Mouse (Mus musculus) liver (tissue): Measurements from ENCODE around the gene Socs7.
A peak's percentile ranks its signal among the peaks of the same experiment; 100 is the strongest.

Source experiments
- DNase-seq: peaks from one replicate; pipeline ENCODE4 v3.0.0-alpha.2; 2020; ENCODE audit warnings: mixed read lengths

The Socs7 gene

DNA sequence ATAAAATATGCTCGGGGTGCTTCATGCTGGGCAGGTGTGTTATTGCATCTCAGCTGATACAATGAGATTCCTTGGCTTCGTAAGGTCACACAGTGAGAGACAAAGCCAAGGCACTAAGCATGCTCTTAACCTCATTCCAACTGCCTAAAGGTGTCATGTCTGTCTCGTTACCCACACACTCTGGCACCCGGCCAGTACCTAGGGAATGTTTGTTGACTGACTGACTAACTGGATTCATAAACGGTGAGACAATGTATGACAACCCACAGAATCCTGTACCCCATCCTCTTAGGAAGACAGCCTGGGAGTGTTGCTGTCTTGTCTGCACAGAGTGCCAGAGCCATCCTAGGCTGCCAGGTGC, 57.2 kb downstream of the Socs7 start:
- DNase-seq = no peak

DNA sequence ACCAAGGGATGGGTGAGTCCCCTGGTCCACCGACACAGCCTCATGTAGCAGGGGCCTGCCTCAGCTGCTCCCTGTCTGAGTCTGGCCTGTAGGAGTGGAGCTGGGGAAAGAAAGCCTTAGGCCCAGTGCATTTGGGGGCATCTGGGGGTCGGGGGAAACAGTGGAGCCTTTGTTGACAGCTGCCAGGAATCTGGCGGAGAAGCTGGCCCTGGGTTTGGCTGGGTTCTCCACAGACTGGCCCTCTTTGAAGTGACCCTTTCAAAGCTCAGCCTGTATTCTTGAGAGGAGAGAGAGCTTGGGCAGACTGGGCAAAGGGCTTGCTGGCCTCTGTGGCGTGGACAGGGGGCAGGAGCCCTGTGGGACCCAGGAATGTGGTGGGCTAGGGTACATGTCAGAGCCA, 60.2 kb downstream of the Socs7 start:
- no peak for DNase-seq

DNA sequence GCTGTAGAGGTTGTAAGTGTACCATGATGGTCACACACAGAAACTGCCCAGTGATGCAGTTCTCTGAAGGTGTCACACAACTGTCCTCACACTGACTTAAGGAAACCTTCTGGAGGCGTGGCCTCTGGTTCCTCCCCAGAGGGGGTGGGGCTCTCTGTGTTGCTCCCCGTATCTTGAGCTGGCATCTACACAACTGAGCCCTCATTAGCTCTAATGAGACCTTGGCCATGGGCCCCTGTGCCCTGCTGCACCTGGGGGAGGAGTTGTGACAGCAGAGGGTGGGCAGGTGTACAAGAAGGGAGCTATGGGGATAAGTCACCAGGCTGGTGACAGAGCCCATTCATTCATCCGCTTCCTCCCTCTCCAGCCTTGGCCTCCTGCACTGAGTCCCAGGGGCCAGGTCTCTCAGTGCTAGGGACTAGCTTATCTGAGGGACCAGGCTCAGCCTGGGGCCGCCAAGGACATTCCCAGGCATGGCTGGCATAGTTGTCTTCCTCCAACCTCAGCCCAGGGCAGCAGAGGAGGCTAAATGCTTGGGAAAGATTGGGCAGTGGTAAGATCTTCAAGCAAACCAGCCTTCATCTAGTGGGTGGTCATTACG, 61.8 kb downstream of the Socs7 start:
- DNase-seq = peak; percentile 89

DNA sequence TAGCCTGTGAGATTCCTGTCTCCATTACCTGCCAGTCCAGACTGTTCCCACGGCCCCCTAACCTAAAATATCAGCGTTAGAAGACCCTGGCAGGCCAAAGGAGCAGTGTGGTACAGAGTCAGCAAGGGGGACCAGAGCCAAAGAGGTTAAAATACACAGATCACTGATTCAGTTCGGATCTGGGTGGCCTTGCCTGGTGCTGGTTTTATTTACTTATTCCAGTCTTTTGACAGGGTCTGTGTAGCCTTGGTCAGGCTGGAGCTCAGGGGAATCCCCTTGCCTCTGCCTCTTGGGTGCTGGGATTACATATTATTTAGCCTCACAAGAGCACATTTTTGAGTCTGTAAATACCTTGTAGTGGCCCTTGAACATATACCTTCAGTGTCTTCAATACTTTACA, 62.5 kb downstream of the Socs7 start:
- no peak for DNase-seq

DNA sequence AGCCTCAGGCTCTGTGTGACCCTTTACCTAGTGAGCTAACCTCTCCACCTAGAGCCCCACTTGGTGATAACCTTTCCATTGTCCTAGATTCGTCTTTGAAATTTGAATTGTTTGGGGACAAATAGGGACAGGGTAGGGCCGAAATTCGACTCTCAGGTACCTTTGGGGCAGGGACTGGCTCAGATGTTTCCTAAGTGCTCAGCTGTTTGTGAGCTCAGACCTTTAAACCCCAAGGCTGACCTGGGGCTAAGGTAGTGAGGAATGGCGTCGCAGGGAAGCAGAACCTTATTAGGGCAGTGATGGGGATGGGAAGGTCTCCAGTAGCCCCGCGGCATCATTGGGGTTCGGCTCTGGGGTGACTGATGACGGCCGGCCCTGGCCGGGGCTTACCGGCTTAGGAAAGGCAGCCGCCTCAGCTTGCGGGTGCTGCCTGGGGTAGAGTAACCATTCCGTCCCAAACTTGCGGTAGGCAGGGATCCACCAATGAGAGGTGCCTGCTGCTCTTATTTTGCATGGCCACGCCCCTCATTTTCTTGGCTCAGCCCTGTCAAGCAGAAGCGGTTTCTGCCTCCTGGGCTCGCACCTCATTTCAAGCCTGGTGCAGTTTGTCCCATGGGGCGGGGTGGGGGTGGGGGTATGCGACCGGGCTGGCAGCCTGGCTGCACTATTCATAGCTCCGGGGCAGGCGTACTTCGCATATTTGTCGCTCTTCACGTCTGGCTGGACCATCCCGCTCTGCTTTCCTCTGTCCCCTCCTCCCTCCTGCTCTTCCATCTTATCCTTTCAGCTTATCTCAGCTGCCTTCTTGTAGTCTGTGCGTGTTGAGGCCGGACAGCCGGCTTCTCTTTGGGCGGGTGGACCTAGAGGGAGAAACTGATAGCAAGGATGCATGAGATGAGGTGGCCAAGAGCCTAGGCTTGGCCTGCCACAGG, 65.7 kb downstream of the Socs7 start:
- DNase-seq = peak; percentile 93

DNA sequence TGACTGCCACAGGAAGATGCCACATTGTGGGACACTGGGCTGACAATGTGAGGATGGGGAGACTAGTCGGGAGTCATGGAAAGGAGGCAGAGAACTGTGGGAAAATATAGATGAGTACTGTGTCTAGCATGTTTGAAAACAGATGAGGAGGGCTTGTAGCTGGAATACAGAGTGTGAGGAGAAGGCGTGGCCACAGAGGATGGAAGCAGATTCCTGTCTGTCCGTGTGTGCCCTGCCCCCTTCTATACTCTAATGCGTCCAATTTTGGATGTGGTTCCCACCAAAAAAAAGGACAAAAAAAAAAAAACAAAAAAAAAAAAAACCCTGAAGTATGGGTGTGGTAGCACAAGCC, 66.4 kb downstream of the Socs7 start:
- DNase-seq = no peak

DNA sequence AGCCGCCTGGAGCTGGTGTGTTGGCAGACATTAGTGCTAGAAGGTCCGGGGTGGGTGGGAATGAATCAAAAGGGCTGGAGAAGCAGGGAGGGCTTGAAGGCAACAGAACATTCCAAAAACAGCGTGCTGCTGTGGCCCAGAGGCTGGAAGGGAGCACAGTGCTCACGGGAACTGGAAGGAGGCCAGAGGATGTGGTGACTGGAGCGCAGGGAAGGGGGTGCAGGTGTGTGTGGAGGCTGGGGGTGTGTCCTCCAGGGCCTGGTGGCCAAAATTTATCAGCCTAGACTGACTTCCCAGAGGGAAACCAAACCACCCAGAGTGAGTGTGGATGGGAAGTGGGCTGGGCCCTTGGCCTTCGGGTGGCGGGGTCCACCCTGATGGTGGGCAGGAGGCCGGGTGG, 67.3 kb downstream of the Socs7 start:
- DNase-seq = no peak

DNA sequence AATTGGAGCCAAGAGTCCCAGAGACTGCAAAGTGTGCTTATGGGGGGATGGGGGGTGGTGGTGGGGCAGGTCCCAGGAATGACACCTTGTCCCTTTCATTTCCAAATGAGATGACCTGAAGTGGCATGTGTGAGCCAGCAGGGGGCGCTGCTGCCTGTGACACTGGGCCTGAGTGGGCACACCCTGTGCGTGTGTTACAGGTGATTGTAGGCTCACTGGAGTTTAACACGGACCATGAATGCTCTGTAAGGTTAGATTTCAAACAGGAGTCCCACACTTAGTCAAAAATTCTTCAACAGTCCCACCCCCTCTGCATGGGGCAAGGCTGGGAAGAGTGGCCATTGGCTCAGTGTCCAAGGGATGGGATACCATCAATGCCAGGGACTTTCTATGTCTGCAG, 69.7 kb downstream of the Socs7 start:
- DNase-seq = peak; percentile 86

DNA sequence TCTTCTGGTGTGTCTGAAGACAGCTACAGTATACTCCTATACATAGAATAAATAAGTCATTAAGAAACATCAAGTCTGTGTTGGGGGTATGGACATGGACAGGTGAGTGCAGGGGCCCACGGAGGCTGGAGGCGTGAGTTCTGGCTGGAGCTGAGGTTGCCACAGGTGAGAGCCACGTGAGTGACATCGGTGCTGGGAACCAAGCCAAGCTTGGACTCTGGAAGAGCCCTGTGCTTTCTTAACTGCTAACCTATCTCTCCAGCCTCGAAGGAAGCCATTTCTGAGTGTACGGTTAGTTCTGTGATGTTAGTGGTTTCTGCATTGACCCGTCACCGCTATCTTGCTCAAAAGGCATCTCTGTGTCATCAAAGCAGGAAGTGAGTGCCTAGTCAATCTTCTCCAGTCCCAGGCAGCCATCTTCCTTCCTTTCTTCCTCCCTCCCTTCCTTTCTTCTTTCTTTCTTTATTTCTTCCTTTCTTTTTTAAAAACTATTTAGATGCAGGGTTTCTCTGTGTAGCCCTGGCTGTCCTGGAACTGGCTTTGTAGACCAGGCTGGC, 70.7 kb downstream of the Socs7 start:
- DNase-seq = no peak

DNA sequence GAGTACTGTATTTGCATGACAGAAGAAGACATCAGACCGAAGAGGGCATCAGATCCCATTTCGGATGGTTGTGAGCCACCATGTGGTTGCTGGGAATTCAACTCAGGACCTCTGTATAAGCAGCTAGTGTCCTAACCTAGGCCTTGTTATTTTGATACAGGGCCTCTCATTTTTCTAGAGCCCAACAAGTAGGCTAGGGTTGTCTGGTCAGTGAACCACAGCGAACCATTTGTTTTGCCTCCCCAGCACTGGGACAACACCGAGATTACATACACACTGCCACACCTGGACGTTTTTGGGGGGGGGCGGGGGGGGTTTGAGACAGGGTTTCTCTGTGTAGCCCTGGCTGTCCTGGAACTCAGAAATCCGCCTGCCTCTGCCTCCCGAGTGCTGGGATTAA, 71.8 kb downstream of the Socs7 start:
- DNase-seq = no peak

DNA sequence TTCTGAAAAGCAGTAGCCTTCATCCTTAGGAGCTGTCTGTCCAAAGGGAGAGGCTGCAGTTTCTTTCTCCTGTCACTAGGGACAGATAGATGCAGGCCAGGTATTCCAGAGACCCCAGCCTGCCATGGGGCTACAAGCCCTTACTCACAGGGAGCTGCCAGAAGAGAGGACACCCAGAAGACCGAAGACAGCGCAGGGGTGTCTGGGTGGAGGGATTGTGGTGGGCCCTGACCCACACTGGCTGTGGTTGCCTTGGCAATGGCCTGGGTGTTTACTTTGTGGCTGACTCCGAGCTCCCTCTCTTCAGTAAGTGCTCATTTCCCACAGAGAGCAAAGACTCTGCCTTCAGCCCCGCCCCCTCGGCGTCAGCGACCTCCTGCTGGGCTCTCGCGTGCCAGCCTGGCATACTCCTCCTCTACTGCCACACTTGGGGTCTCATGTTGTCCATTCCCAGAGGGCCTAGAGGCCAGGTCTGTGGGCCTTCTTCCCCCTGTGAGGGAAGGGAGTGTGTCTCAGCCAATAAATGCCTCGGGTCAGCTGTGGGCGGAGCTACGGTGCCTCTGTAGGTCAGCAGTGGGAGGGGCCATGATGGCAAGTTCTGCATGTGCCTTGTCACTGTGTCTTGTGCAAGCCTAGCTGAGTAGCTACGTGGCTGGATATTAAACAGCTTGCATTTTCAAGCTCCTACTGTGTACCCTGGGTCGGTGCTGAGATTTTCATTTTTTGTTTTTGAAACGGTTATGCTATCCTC, 72.5 kb downstream of the Socs7 start:
- DNase-seq = peak; percentile 98

DNA sequence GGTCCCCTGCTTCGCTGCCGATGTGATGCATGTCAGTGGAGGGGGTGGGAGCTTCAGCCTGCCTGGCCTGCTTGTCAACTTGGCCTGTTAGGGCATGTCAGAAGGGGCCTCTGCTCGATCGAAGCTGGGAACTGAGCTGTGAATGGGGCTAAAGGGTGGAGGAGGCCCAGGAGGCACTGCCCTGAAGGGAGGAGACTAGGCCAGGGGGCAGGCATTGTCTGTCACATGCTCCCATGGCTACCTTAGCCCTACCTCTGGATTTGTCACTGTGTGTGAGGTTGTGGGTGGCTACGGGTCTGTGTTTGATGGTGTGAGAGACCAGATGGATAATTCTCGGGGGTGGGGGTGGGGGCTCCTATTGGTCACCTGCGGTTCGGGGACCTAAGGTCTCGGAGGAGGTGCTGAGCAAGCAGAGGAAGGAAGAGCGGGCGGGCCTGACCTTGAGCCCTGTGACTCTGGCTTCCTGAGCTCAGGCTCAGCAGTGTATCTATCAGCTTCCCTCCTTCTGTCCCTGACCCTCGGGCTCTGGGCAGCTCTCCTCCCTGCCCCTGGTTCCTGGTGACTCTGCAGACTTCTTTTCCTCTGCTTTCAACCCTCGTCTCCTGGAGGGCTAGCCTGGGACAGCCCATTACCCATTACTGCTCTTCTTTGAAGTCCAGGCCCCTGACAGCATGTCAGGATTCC, 73.6 kb downstream of the Socs7 start:
- peak; percentile 75 for DNase-seq

DNA sequence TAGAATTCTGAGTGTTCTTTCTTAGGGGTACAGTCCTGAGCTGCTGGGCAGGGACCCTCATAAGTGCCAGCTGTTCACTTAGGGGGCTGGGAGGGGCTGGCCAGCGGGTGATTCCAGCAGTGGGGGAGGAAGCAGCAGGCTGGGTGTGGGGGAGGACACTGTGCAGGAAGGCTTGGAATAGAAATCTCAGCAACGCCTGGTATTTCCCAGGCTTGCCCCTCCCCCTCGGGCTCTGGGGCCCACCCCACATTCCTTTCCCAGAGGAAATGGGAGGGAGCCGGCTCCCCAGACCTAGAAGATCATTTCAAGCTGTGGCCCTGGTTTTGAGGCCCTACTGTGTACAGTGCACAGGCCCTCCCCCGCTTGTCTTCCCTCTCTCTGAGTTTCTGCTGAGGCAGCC, 75.4 kb downstream of the Socs7 start:
- peak; percentile 74 for DNase-seq

DNA sequence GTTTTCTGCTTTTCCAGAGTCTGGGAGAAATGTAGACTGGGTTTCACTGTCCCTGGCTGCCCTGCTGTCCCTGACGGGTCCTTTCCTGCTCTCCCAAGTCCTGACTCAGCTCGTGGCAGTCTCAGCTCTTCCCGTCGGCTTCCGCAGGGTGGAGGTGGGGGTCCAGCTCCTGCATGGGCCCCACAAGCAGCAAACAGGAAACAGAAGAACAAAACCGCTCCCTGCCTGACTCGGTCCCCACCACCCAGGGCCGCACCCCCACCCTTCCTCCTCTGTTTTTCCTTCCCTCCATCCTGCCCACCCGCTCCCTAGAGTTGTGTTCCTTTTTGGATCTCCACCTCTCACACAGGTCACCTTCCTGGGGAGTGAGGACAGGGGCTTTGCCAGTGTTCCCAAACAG, 76.5 kb downstream of the Socs7 start:
- peak; percentile 52 for DNase-seq

DNA sequence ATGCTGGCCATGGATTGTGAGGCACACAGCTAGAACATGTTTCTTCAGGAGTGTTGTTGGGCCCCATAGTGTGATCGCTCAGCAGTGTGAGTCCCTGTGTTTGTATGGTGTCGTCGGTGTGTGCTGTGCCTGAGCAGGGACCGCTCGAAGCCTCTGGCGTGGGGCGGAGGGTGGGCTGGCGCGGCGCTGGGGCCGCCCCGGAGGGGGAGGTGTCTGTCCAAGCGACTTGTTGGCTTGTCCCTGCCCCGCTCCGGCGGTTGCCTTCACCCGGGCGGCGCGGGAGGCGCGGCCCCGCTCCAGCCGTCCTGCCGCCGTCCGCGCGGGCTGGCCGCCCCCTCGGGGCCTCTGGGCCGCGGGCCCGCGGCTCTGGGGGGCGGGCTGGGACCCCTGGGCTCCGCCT, 77.6 kb downstream of the Socs7 start:
- DNase-seq = peak; percentile 93

DNA sequence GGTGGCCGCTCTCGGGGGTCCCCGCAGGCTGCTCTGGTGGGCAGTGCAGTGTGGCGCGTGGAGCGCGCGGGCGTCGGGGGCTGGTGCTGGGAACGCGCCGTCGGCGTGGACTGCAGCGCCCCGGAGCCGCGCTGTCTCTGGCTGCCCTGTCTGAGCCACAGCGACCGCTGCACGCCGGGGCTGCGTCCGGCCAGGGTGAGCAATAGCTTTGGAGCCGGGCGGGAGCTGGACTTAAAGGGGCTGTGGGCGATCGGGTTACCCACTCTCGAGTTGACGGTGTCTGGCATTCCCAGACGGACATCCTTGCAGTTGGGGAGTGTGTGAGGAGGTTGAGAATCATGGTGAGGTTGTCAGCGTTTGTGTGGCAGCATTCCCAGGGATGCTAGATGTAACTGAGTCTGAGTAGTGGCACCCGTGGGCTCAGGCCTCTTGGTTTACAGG, 78.1 kb downstream of the Socs7 start:
- peak; percentile 68 for DNase-seq

DNA sequence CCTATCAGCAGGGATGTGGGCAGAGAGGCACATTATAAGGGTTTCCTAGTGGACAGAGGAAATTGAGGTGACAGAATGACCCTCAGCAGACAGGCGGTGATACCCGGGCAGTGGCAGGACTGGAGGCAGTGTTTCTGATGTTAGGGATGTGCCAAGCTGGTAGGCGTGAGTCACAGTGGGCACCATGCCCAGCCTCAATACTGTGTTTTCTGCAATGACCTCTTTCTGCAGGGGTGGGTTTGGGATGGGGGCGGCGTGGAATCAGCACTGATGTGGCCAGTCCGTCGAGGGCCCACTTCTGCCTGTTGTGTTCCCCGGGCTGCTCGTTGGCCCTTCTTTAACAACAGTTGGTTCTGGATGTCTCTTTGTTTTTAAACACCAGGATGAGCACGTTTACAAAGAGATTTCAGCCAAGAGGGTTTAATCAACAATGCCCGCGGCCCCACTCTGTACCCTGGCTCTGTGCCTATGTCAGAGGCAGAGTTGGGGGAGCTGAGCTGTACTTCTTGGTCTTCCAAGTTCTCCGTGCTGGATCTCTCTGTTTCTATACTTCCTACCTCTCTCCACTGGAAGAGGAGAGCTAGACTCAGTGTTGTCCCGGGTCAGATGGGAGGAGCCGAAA, 78.8 kb downstream of the Socs7 start:
- peak; percentile 56 for DNase-seq

DNA sequence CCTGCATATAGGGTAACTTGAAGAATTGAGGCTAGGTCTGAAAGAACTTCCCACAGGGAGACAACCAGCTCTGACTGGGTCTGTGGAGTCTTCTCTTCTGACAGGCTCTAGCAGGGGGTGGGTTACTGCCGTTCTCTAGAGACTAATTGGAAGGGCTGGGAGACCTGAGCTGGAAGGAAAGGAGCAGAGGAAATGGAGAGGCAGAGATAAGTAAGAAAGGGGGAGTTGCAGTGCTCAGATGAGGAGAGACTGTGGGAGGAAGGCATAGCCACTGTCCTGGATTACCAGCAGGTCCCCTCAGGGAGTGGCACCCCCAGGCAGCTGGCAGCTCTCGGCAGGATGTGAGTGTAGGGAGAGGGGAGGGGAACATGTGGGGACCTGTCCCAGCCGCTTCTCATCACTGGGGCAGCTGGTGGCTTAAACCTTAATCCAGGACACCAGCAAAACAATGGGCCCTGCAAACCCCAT, 79.3 kb downstream of the Socs7 start:
- DNase-seq = peak; percentile 76

DNA sequence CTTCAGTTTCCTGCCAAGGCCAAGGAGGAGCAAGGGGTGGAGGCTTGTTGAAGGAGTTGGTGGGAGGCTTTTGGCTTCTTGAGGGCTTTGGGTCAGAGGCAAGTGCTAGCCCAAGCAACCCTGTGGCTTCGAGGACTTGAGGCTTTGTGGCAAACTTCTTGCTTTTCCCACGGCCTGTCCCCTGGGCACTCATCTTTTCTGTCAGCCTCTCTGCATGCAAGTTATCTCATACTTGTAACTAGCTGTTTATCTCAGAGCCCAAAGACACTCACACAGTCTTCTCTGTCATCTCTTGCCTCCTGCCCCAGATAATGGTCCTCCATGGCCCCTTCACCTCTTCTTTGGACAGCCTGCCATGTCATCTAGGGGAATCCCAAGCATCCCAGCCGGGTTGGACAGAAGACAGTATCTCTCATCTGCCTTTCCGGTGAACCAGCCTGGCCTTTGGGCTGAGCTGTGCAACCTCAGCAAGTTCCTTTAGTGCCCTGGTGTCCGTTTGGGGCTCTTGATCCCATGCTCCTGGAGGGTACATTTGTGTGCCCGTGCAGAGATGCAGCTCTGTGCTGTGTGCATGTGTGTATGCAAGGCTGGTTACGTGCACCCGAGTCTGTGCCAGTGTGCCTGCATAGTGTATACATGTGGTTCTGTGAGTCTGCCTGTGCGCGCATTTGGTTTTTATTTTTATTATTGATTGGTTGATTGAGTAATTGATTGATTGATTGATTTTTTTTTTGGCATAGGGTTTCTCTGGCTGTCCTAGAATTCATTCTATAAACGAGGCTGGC, 80.7 kb downstream of the Socs7 start:
- peak; percentile 80 for DNase-seq

DNA sequence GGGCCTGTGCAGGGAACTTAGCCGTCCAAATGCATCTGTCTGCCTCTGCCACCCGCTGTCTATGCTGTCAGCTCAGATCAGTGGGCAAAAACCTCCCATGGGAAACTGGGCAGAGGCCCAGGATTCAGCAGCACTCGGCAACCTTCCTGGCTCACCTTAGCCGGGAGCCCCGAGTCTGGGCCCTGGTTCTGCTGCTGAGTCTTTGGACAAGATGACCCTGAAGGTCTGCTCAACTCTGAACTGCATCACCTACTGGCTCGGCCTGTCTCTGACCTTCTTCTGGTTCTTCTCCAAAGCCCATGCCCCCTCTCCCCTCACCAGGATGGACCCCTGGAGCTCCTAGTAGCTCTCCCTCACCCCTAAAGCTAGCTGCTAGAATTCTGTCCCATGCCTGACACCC, 83.2 kb downstream of the Socs7 start:
- no peak for DNase-seq

DNA sequence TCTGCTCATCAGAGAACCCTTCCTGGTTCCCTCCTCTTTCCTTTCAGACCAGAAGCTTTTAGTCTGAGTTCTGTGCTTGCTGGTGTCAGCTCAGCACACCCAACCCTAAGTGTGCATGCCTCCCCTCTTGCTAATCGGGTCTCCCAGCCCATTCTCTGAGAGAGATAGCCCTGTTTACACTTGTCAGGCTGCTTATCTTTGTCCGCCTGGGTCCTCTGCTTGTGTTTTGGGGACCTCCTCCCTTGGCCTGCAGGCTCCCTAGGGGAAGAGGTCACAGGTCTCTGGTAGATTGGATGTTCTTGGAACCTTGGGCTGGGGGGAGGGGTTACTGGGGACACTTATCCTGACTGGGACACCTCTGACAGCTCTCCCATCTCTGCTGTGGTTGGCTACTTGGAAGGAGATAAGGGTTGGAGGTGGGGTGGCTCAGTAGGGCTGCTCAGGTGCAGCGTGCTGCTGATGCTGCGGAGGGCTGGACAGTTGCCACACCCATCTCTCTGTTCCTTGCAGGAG, 83.7 kb downstream of the Socs7 start:
- DNase-seq = peak; percentile 91
